13 mouse cellular contexts compared by ENCODE assay signal in genomic region chr1:111857852-111858251, GRCm38 (mm10).
"Had no signal": no experiment of that assay in that cellular context is flagged by ENCODE, and none has a peak within 500 bp of the region (broad histone marks: within the 10 kb centered on the region; RNA-seq: fewer than 3 reads in every experiment).

No protein-coding gene starts in this region.

- H3K9ac ChIP-seq: limb, embryonic 15.5 days; liver, embryonic 12.5 days; lung, embryonic 15.5 days; midbrain, embryonic 15.5 days; neural tube, embryonic 13.5 days had no signal

- H3K4me2 ChIP-seq: limb, embryonic 15.5 days; liver, embryonic 12.5 days; lung, embryonic 15.5 days; midbrain, embryonic 15.5 days; neural tube, embryonic 13.5 days had no signal

- H3K27ac ChIP-seq: limb, embryonic 15.5 days; liver, embryonic 12.5 days; lung, embryonic 15.5 days; midbrain, embryonic 10.5 days; midbrain, embryonic 15.5 days; neural tube, embryonic 13.5 days had no signal

- H3K4me1 ChIP-seq: liver, embryonic 12.5 days; lung, embryonic 15.5 days; neural tube, embryonic 13.5 days had no signal

- H3K9me3 ChIP-seq: limb, embryonic 15.5 days; liver, embryonic 12.5 days; lung, embryonic 15.5 days; midbrain, embryonic 10.5 days; midbrain, embryonic 15.5 days; neural tube, embryonic 13.5 days had no signal

- H3K27me3 ChIP-seq: limb, embryonic 15.5 days; liver, embryonic 12.5 days; lung, embryonic 15.5 days; midbrain, embryonic 15.5 days; neural tube, embryonic 13.5 days had no signal

- ATAC-seq: liver, embryonic 12.5 days; midbrain, embryonic 15.5 days had no signal

- H3K36me3 ChIP-seq: limb, embryonic 15.5 days; liver, embryonic 12.5 days; lung, embryonic 15.5 days; midbrain, embryonic 15.5 days; neural tube, embryonic 13.5 days had no signal

- H3K4me3 ChIP-seq: limb, embryonic 15.5 days; liver, embryonic 12.5 days; lung, embryonic 15.5 days; midbrain, embryonic 10.5 days; midbrain, embryonic 15.5 days; neural tube, embryonic 13.5 days had no signal

- DNase-seq: kidney, postnatal 25 days; lung, postnatal 4 days; right cerebral cortex, adult 18-20 months; right cerebral cortex, postnatal 25 days; spleen, adult 18-20 months; thymus, adult 18-20 months; thymus, postnatal 14 days had no signal
